ENCODE assay signal across 32 mouse cellular contexts in genomic region chr11:87573751-87574150, GRCm38 (mm10). TPM values are rescaled to one million over a fixed set of nuclear protein-coding genes. Genes with fewer than 3 reads are reported as not detected.
A peak's percentile ranks its signal among the peaks of the same experiment; 100 is the strongest.
DNase-seq lines count a peak whose midpoint lies in the region; ATAC-seq and TF ChIP-seq lines count a peak whose summit lies in the region.
"Had no signal": no experiment of that assay in that cellular context is flagged by ENCODE, and none has a peak within 500 bp of the region (broad histone marks: within the 10 kb centered on the region; RNA-seq: fewer than 3 reads in every experiment).

No protein-coding gene starts in this region.

- no peak overlapping the region for H3K27ac ChIP-seq in kidney, embryonic 16.5 days (ENCODE audit: low read length)
- H3K27ac ChIP-seq in midbrain, postnatal 0 days (ENCODE audit: low read depth, low read length): no peak overlapping the region
- H3K27ac ChIP-seq in midbrain, embryonic 11.5 days (ENCODE audit: low read depth, low read length): no peak overlapping the region
- 0 out of 2 replicates have a peak overlapping the region, but pooled peaks have one; percentile 27 for H3K27ac ChIP-seq in limb, embryonic 15.5 days
- H3K27ac ChIP-seq: forebrain, embryonic 13.5 days; gastrocnemius, adult 2 months; heart, embryonic 13.5 days; hindbrain, embryonic 12.5 days; kidney, postnatal 0 days; limb, embryonic 12.5 days; liver, embryonic 15.5 days; midbrain, embryonic 12.5 days had no signal

- no peaks in the 10 kb centered on the region for H3K27me3 ChIP-seq in kidney, embryonic 16.5 days (ENCODE audit: insufficient read depth, low read length)
- H3K27me3 ChIP-seq in midbrain, postnatal 0 days (ENCODE audit: insufficient read depth, low read length): no peaks in the 10 kb centered on the region
- no peaks in the 10 kb centered on the region for H3K27me3 ChIP-seq in midbrain, embryonic 11.5 days (ENCODE audit: control insufficient read depth, insufficient read depth, low read length)
- no peaks in the 10 kb centered on the region for H3K27me3 ChIP-seq in limb, embryonic 15.5 days
- H3K27me3 ChIP-seq: heart, embryonic 13.5 days had no signal

- no peak for TF ChIP-seq CTCF in midbrain, postnatal 0 days (IDR thresholded peaks at IDR 0.05)

- no peak overlapping the region for H3K9ac ChIP-seq in kidney, embryonic 16.5 days (replicated peaks; ENCODE audit: low read length)
- no peak overlapping the region for H3K9ac ChIP-seq in midbrain, postnatal 0 days (replicated peaks; ENCODE audit: low read length, poor library complexity, severe bottlenecking)
- no peak overlapping the region for H3K9ac ChIP-seq in midbrain, embryonic 11.5 days (ENCODE audit: low read length)
- no peak overlapping the region for H3K9ac ChIP-seq in limb, embryonic 15.5 days
- H3K9ac ChIP-seq: forebrain, embryonic 13.5 days; heart, embryonic 13.5 days; hindbrain, embryonic 12.5 days; limb, embryonic 12.5 days; liver, embryonic 15.5 days; midbrain, embryonic 12.5 days had no signal

- H3K36me3 ChIP-seq in kidney, embryonic 16.5 days (ENCODE audit: insufficient read depth, low read length): no peaks in the 10 kb centered on the region
- no peaks in the 10 kb centered on the region for H3K36me3 ChIP-seq in midbrain, postnatal 0 days (ENCODE audit: insufficient read depth, low read length)
- H3K36me3 ChIP-seq in midbrain, embryonic 11.5 days (ENCODE audit: control insufficient read depth, insufficient read depth, low read length): no peaks in the 10 kb centered on the region
- H3K36me3 ChIP-seq in limb, embryonic 15.5 days: no peaks in the 10 kb centered on the region
- H3K36me3 ChIP-seq: heart, embryonic 13.5 days; hindbrain, embryonic 12.5 days; limb, embryonic 12.5 days; liver, embryonic 15.5 days; midbrain, embryonic 12.5 days had no signal

- no peak overlapping the region for H3K4me3 ChIP-seq in kidney, embryonic 16.5 days (ENCODE audit: low read length)
- no peak overlapping the region for H3K4me3 ChIP-seq in midbrain, postnatal 0 days (ENCODE audit: low read depth, low read length)
- no peak overlapping the region for H3K4me3 ChIP-seq in midbrain, embryonic 11.5 days (ENCODE audit: low read depth, low read length)
- no peak overlapping the region for H3K4me3 ChIP-seq in limb, embryonic 15.5 days
- H3K4me3 ChIP-seq: forebrain, embryonic 13.5 days; gastrocnemius, adult 2 months; heart, embryonic 13.5 days; hindbrain, embryonic 12.5 days; limb, embryonic 12.5 days; liver, embryonic 15.5 days; midbrain, embryonic 12.5 days had no signal

- DNase-seq in kidney, postnatal 10 days: peak; percentile 55
- peak; percentile 37 for DNase-seq in midbrain, postnatal 0 days (ENCODE audit: low spot score)
- DNase-seq in midbrain, embryonic 11.5 days (ENCODE audit: low spot score, missing footprints): no peak
- no peak for DNase-seq in urinary bladder, adult 2 months (ENCODE audit: low spot score)
- DNase-seq: adrenal gland, postnatal 14 days; cerebellum, adult 8-10 months; gastrocnemius, adult 2 months; heart, postnatal 14 days; kidney, adult 18-20 months; right cerebral cortex, postnatal 25 days; thymus, postnatal 25 days had no signal

- H3K4me1 ChIP-seq in kidney, embryonic 16.5 days (ENCODE audit: insufficient read depth, low read length): peaks cover 59% of the 10 kb centered on the region
- peaks cover 2% of the 10 kb centered on the region; the same call in 1 of the 2 replicates for H3K4me1 ChIP-seq in midbrain, postnatal 0 days (ENCODE audit: insufficient read depth, low read length)
- peaks cover 10% of the 10 kb centered on the region; the same call in 1 of the 2 replicates for H3K4me1 ChIP-seq in midbrain, embryonic 11.5 days (ENCODE audit: control insufficient read depth, insufficient read depth, low read length)
- H3K4me1 ChIP-seq in limb, embryonic 15.5 days: peaks cover 14% of the 10 kb centered on the region

- 70% methylated on average over 7 of the region's 7 CpGs for WGBS in kidney, embryonic 16.5 days
- 77% methylated on average over 7 of the region's 7 CpGs for WGBS in midbrain, postnatal 0 days
- 76% methylated on average over 7 of the region's 7 CpGs for WGBS in midbrain, embryonic 11.5 days
- 77% methylated on average over 7 of the region's 7 CpGs for WGBS in limb, embryonic 15.5 days

- H3K9me3 ChIP-seq in kidney, embryonic 16.5 days (ENCODE audit: low read length): no peaks in the 10 kb centered on the region
- no peaks in the 10 kb centered on the region for H3K9me3 ChIP-seq in midbrain, postnatal 0 days (ENCODE audit: low read length)
- no peaks in the 10 kb centered on the region for H3K9me3 ChIP-seq in midbrain, embryonic 11.5 days (ENCODE audit: control insufficient read depth, low read length)
- H3K9me3 ChIP-seq in limb, embryonic 15.5 days: no peaks in the 10 kb centered on the region
- H3K9me3 ChIP-seq: forebrain, embryonic 13.5 days; heart, embryonic 13.5 days; hindbrain, embryonic 12.5 days; limb, embryonic 12.5 days; liver, embryonic 15.5 days; midbrain, embryonic 12.5 days had no signal

- no peak for ATAC-seq in kidney, embryonic 16.5 days (ENCODE audit: low FRiP score, low TSS enrichment)
- ATAC-seq in midbrain, postnatal 0 days (ENCODE audit: low FRiP score): no peak
- ATAC-seq in midbrain, embryonic 11.5 days (ENCODE audit: low FRiP score): no peak
- no peak for ATAC-seq in limb, embryonic 15.5 days (ENCODE audit: insufficient number of reproducible peaks, low FRiP score, low TSS enrichment, low read depth)
- no peak for ATAC-seq in erythroblast, adult 5-6 weeks (replicated peaks; ENCODE audit: low FRiP score, poor library complexity, severe bottlenecking)
- ATAC-seq: forebrain, embryonic 13.5 days; inflammation-experienced regulatory T-cells, adult 6 months had no signal

- no peak overlapping the region for H3K4me2 ChIP-seq in kidney, embryonic 16.5 days (replicated peaks; ENCODE audit: low read depth, low read length)
- H3K4me2 ChIP-seq in midbrain, postnatal 0 days (ENCODE audit: low read depth, low read length, poor library complexity, severe bottlenecking): no peak overlapping the region
- H3K4me2 ChIP-seq in midbrain, embryonic 11.5 days: no peak overlapping the region
- no peak overlapping the region for H3K4me2 ChIP-seq in limb, embryonic 15.5 days
- H3K4me2 ChIP-seq: forebrain, embryonic 13.5 days; heart, embryonic 13.5 days; hindbrain, embryonic 12.5 days; limb, embryonic 12.5 days; midbrain, embryonic 12.5 days had no signal

RNA-seq across cellular contexts. Expression of gene Sept4, which starts 5.0 kb away (rescaled TPM):
- 70.6 and 77.8 TPM in 2 replicates for polyA plus RNA-seq in kidney, embryonic 16.5 days (2015; fragmentation: Nextera tagmentation; extraction: Ambion mirVana)
- 19.4 and 26.6 TPM in 2 replicates for total RNA-seq in midbrain, postnatal 0 days (2014; rRNA removed)
- polyA plus RNA-seq in midbrain, postnatal 0 days (2015; fragmentation: Nextera tagmentation; extraction: Ambion mirVana): 39.1 and 40.5 TPM in 2 replicates
- 9.0 and 11.4 TPM in 2 replicates for polyA plus RNA-seq in midbrain, embryonic 11.5 days (2014; fragmentation: Nextera tagmentation; extraction: Ambion mirVana)
- 25.5 and 46.6 TPM in 2 replicates for polyA plus RNA-seq in limb, embryonic 15.5 days (2015; fragmentation: Nextera tagmentation; extraction: Ambion mirVana)
- total RNA-seq in erythroblast, adult 5-6 weeks (2015; ENCODE audit: low replicate concordance): not detected in 2 replicates
- total RNA-seq in erythroblast, adult 5-6 weeks (2017; ENCODE audit: low replicate concordance): 2.8 and 9.3 TPM in 2 replicates
- 57.9 and 72.5 TPM in 2 replicates for polyA plus RNA-seq in urinary bladder, adult 2 months (2012; rRNA removed)

RNA-seq across cellular contexts. Expression of gene Gm11492, which starts 7.3 kb away (rescaled TPM):
- not detected in 2 replicates for polyA plus RNA-seq in kidney, embryonic 16.5 days (2015; fragmentation: Nextera tagmentation; extraction: Ambion mirVana)
- not detected in 2 replicates for total RNA-seq in midbrain, postnatal 0 days (2014; rRNA removed)
- polyA plus RNA-seq in midbrain, postnatal 0 days (2015; fragmentation: Nextera tagmentation; extraction: Ambion mirVana): not detected in 2 replicates
- not detected in 2 replicates for polyA plus RNA-seq in midbrain, embryonic 11.5 days (2014; fragmentation: Nextera tagmentation; extraction: Ambion mirVana)
- not detected in 2 replicates for polyA plus RNA-seq in limb, embryonic 15.5 days (2015; fragmentation: Nextera tagmentation; extraction: Ambion mirVana)
- not detected in 2 replicates for total RNA-seq in erythroblast, adult 5-6 weeks (2015; ENCODE audit: low replicate concordance)
- total RNA-seq in erythroblast, adult 5-6 weeks (2017; ENCODE audit: low replicate concordance): not detected in 2 replicates
- polyA plus RNA-seq in urinary bladder, adult 2 months (2012; rRNA removed): not detected in 2 replicates
- total RNA-seq: adrenal gland, postnatal 14 days; gastrocnemius, adult 2 months; granulocyte monocyte progenitor cell, adult 5-6 weeks; heart, postnatal 14 days; layer of hippocampus, postnatal 14 days; megakaryocyte progenitor cell, adult 5-6 weeks; monocyte, adult 5-6 weeks had no signal
- polyA plus RNA-seq: embryonic facial prominence, embryonic 11.5 days; forebrain, embryonic 13.5 days; frontal cortex, adult 2 months; heart, embryonic 13.5 days; hindbrain, embryonic 12.5 days; inflammation-experienced regulatory T-cells, adult 6 months; kidney, postnatal 0 days; limb, embryonic 12.5 days; liver, embryonic 15.5 days; lung, embryonic 16.5 days; midbrain, embryonic 12.5 days; neural tube, embryonic 11.5 days; spleen, adult 2 months; stomach, embryonic 14.5 days had no signal

RNA-seq across cellular contexts. Expression of gene Mtmr4, which starts 18.2 kb away (rescaled TPM):
- polyA plus RNA-seq in kidney, embryonic 16.5 days (2015; fragmentation: Nextera tagmentation; extraction: Ambion mirVana): 41.7 and 42.2 TPM in 2 replicates
- 98.9 and 116 TPM in 2 replicates for total RNA-seq in midbrain, postnatal 0 days (2014; rRNA removed)
- polyA plus RNA-seq in midbrain, postnatal 0 days (2015; fragmentation: Nextera tagmentation; extraction: Ambion mirVana): 33.2 and 34.1 TPM in 2 replicates
- polyA plus RNA-seq in midbrain, embryonic 11.5 days (2014; fragmentation: Nextera tagmentation; extraction: Ambion mirVana): 68.3 and 72.9 TPM in 2 replicates
- polyA plus RNA-seq in limb, embryonic 15.5 days (2015; fragmentation: Nextera tagmentation; extraction: Ambion mirVana): 25.9 and 27.9 TPM in 2 replicates
- 4.0 and 4.2 TPM in 2 replicates for total RNA-seq in erythroblast, adult 5-6 weeks (2015; ENCODE audit: low replicate concordance)
- 4.9 and 6.4 TPM in 2 replicates for total RNA-seq in erythroblast, adult 5-6 weeks (2017; ENCODE audit: low replicate concordance)
- polyA plus RNA-seq in urinary bladder, adult 2 months (2012; rRNA removed): 26.1 and 27.2 TPM in 2 replicates

RNA-seq across cellular contexts. Expression of gene Hsf5, which starts 43.2 kb away (rescaled TPM):
- polyA plus RNA-seq in kidney, embryonic 16.5 days (2015; fragmentation: Nextera tagmentation; extraction: Ambion mirVana): 0.17 and 0.32 TPM in 2 replicates
- 0.11 and 0.52 TPM in 2 replicates for total RNA-seq in midbrain, postnatal 0 days (2014; rRNA removed)
- 0.10 and 0.25 TPM in 2 replicates for polyA plus RNA-seq in midbrain, postnatal 0 days (2015; fragmentation: Nextera tagmentation; extraction: Ambion mirVana)
- 0.15 and 0.31 TPM in 2 replicates for polyA plus RNA-seq in midbrain, embryonic 11.5 days (2014; fragmentation: Nextera tagmentation; extraction: Ambion mirVana)
- polyA plus RNA-seq in limb, embryonic 15.5 days (2015; fragmentation: Nextera tagmentation; extraction: Ambion mirVana): 0.14 and 0.22 TPM in 2 replicates
- total RNA-seq in erythroblast, adult 5-6 weeks (2015; ENCODE audit: low replicate concordance): 0.38 TPM in 1 of 2 replicates, not detected in the other
- total RNA-seq in erythroblast, adult 5-6 weeks (2017; ENCODE audit: low replicate concordance): not detected in 2 replicates
- polyA plus RNA-seq in urinary bladder, adult 2 months (2012; rRNA removed): 0.10 TPM in 2 replicates
- total RNA-seq: adrenal gland, postnatal 14 days; gastrocnemius, adult 2 months; granulocyte monocyte progenitor cell, adult 5-6 weeks; megakaryocyte progenitor cell, adult 5-6 weeks; monocyte, adult 5-6 weeks had no signal
- polyA plus RNA-seq: liver, embryonic 15.5 days had no signal

Comparison
In these comparisons a context has a peak if more than half of its experiments do, and no peak if none do; other contexts are left out.
1. DNase-seq: peak in kidney, postnatal 10 days (single experiment) and midbrain, postnatal 0 days (single experiment); none in midbrain, embryonic 11.5 days (single experiment) and urinary bladder, adult 2 months (single experiment).